Mouse (Mus musculus) intestine, embryonic 16.5 days (tissue): ENCODE measurements around the gene Pigf. TPM values are rescaled to one million over a fixed set of nuclear protein-coding genes. Genes with fewer than 3 reads are reported as not detected.

Experiments used
- ATAC-seq: fragments of 200-750 bp; cut with Nextera tagmentation; 2 replicates; pipeline ENCODE4 v1.8.0; 2017; ENCODE audit warnings: moderate TSS enrichment, moderate library complexity
- H3K27ac ChIP-seq: fragments of 300-500 bp; sonication (generic); 2 replicates; pipeline ENCODE4 v1.5.1; 2014; ENCODE audit warnings: mild to moderate bottlenecking, low read length
- H3K27me3 ChIP-seq: fragments of 300-500 bp; sonication (generic); replicated peaks from 2 replicates; pipeline ENCODE4 v1.6.1; 2014; ENCODE audit warnings: low read length, control low read depth, mixed read lengths; ENCODE audit not compliant: control insufficient read depth, insufficient read depth
- H3K36me3 ChIP-seq: fragments of 300-500 bp; sonication (generic); 2 replicates; pipeline ENCODE4 v1.6.1; 2014; ENCODE audit warnings: low read length, control low read depth; ENCODE audit not compliant: control insufficient read depth, insufficient read depth
- H3K4me1 ChIP-seq: fragments of 300-500 bp; sonication (generic); 2 replicates; pipeline ENCODE4 v1.6.1; 2014; ENCODE audit warnings: low read length, control low read depth, mixed read lengths; ENCODE audit not compliant: control insufficient read depth, insufficient read depth
- H3K4me2 ChIP-seq: fragments of 300-500 bp; sonication (generic); 2 replicates; pipeline ENCODE4 v1.6.1; 2014; ENCODE audit warnings: low read depth, low read length, control low read depth
- H3K4me3 ChIP-seq: fragments of 300-500 bp; sonication (generic); 2 replicates; pipeline ENCODE4 v1.5.1; 2014; ENCODE audit warnings: mild to moderate bottlenecking, low read length
- H3K9ac ChIP-seq: fragments of 300-500 bp; sonication (generic); 2 replicates; pipeline ENCODE4 v1.6.1; 2014; ENCODE audit warnings: low read depth, low read length
- H3K9me3 ChIP-seq: fragments of 300-500 bp; sonication (generic); 2 replicates; pipeline ENCODE4 v1.6.1; 2016; ENCODE audit warnings: low read length, control low read depth; ENCODE audit not compliant: control insufficient read depth
- WGBS: fragments of 180-500 bp; shearing (Covaris S2); extraction: QIAGEN DNeasy Blood & Tissue Kit; methylation state at CpG from one replicate; pipeline ENCODE4 v1.1.7; 2014; 5-methylcytosine and 5-hydroxymethylcytosine counted together
- polyA plus RNA-seq: library from polyadenylated mRNA; unstranded; fragments of >200 nt; fragmentation: Nextera tagmentation; extraction: Ambion mirVana; gene quantifications from 2 replicates; pipeline ENCODE4 v1.2.1, GENCODE M21; 2015

Gene Pigf
- polyA plus RNA-seq, 1 experiment from 2014 or later, result 56.1 TPM

DNA sequence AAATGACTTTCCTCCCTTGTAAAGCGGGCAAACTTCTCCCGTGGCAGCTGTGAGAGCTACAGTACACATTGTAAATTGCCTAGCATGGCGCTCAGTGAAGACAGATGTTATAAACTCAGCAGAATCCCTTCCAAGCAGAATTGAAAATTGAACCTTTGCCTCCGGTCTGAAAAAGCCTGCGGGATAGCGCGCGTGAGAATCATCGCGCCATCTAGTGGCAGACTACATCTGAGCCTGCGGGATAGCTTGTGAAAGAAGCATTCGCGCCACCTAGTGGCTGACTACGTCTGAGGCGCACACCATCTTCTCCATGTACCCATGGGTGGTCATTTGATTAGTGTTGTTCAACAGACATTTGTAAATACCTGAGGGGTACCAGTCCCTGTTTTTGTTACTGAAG lies 19.2 kb upstream of the Pigf start:
- Histone ChIP-seq H3K27me3 (no peaks in the 10 kb centered on the region), H3K36me3 (no peaks in the 10 kb centered on the region), H3K4me2 (no peak overlapping the region), H3K4me3 (no peak overlapping the region), H3K9me3 (no peaks in the 10 kb centered on the region), H3K27ac (no peak overlapping the region), H3K9ac (no peak overlapping the region), H3K4me1 (no peaks in the 10 kb centered on the region)
- ATAC-seq, result peak; percentile 73
- under 1% methylated on average over 15 of the region's 15 CpGs for WGBS

- Histone ChIP-seq H3K4me3 (no peak overlapping the region), H3K36me3 (no peaks in the 10 kb centered on the region), H3K9me3 (no peaks in the 10 kb centered on the region), H3K4me2 (no peak overlapping the region), H3K27ac (no peak overlapping the region), H3K27me3 (no peaks in the 10 kb centered on the region), H3K4me1 (0 out of 2 replicates have a peak, but pooled peaks cover 2% of the 10 kb centered on the region), H3K9ac (no peak overlapping the region)
- no peak for ATAC-seq
- 66% methylated on average over 19 of the region's 19 CpGs for WGBS
Observed at GRCm38 (mm10) chr17:87041739-87042138, 16.5 kb upstream of the Pigf start.

GRCm38 (mm10) chr17:87038496-87038895 lies 13.3 kb upstream of the Pigf start:
- 84% methylated on average over 5 of the region's 5 CpGs for WGBS

DNA sequence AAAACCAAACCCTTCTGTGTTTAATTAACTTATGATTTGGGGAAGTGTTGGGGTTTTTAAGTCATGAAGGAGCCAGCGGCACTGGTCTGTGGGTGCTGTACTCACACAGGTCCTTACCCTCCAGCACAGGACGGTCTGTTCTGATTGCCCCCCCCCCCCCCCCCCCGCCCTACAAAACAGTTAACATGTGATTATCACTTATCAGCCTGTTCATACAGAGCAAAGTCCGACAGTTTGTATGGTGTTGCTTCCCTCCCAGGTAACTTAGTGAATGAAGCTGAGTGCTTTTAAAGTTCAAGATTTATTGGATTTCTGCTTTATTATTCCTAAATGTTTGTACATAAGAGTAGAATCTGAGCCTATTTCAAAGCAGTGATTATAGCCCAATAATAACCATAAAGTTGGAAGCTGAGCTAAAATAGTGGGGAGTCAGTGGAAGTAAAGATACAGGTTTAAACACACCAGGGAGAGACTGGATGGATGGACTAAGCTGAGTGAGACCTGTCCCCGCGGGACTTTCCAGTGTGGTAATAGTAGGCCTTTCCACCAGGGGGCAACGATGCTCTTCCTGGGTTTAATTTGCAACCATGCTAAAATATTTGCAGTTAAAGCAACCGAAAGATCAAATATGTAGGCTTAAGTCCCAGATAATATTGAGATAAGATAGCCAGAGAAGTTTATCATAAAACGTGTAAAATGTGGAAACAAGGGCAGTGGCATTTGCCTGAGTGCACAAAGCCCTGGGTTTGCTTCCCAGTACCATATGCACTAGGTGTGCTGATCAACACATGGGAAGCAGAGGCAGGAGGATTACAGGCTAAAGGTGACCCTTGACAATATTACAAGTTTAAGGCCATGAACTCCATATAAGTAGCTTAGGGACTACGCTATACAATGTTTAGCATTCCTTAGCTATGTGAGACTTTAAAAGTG lies 11.2 kb upstream of the Pigf start:
- Histone ChIP-seq H3K27ac (no peak overlapping the region), H3K9ac (no peak overlapping the region), H3K9me3 (no peaks in the 10 kb centered on the region), H3K27me3 (no peaks in the 10 kb centered on the region), H3K4me1 (0 out of 2 replicates have a peak, but pooled peaks cover 7% of the 10 kb centered on the region), H3K36me3 (no peaks in the 10 kb centered on the region), H3K4me2 (no peak overlapping the region), H3K4me3 (no peak overlapping the region)
- ATAC-seq, result peak; percentile 88
- 48% methylated on average over 10 of the region's 10 CpGs for WGBS

More at GRCm38 (mm10) chr17:87038496-87038895, 13.3 kb upstream of the Pigf start:
- Histone ChIP-seq H3K9ac (no peak overlapping the region), H3K4me1 (0 out of 2 replicates have a peak, but pooled peaks cover 7% of the 10 kb centered on the region), H3K4me2 (no peak overlapping the region), H3K9me3 (no peaks in the 10 kb centered on the region), H3K4me3 (no peak overlapping the region), H3K27ac (no peak overlapping the region), H3K36me3 (no peaks in the 10 kb centered on the region), H3K27me3 (no peaks in the 10 kb centered on the region)
- ATAC-seq, result no peak

- peaks cover 4% of the 10 kb centered on the region; the same call in 1 of the 2 replicates for H3K4me1 ChIP-seq
- peaks cover 2% of the 10 kb centered on the region; the same call in 1 of the 2 replicates for H3K36me3 ChIP-seq
- WGBS, result under 1% methylated on average over 52 of the region's 55 CpGs
- peak overlapping the region; percentile 40 for H3K27ac ChIP-seq
- H3K9me3 ChIP-seq, result no peaks in the 10 kb centered on the region
- H3K9ac ChIP-seq, result peak overlapping the region; percentile 82
- peak overlapping the region; percentile 89 for H3K4me2 ChIP-seq
- ATAC-seq, result peak; percentile 84
- H3K27me3 ChIP-seq, result no peaks in the 10 kb centered on the region
- peak overlapping the region; percentile 91 for H3K4me3 ChIP-seq
Observed at GRCm38 (mm10) chr17:87024491-87025242, 539 bp downstream of the Pigf start.

- Histone ChIP-seq H3K4me1 (peaks cover 4% of the 10 kb centered on the region; the same call in 1 of the 2 replicates), H3K9me3 (no peaks in the 10 kb centered on the region), H3K27ac (peak overlapping the region; percentile 66), H3K36me3 (0 out of 2 replicates have a peak, but pooled peaks cover 2% of the 10 kb centered on the region), H3K9ac (no peak overlapping the region), H3K27me3 (no peaks in the 10 kb centered on the region), H3K4me2 (no peak overlapping the region), H3K4me3 (0 out of 2 replicates have a peak overlapping the region, but pooled peaks have one; percentile 9)
- WGBS, result 61% methylated on average over 5 of the region's 5 CpGs
- ATAC-seq, result peak; percentile 72
Observed at GRCm38 (mm10) chr17:87019692-87020091, 5.5 kb downstream of the Pigf start.

GRCm38 (mm10) chr17:87011301-87012019 lies 13.7 kb downstream of the Pigf start:
- Histone ChIP-seq H3K27me3 (no peaks in the 10 kb centered on the region), H3K4me3 (no peak overlapping the region), H3K4me1 (no peaks in the 10 kb centered on the region), H3K36me3 (peaks cover 7% of the 10 kb centered on the region; the same call in 1 of the 2 replicates), H3K27ac (no peak overlapping the region), H3K4me2 (no peak overlapping the region), H3K9me3 (no peaks in the 10 kb centered on the region), H3K9ac (no peak overlapping the region)
- WGBS, result 77% methylated on average over 13 of the region's 13 CpGs
- no peak for ATAC-seq

DNA sequence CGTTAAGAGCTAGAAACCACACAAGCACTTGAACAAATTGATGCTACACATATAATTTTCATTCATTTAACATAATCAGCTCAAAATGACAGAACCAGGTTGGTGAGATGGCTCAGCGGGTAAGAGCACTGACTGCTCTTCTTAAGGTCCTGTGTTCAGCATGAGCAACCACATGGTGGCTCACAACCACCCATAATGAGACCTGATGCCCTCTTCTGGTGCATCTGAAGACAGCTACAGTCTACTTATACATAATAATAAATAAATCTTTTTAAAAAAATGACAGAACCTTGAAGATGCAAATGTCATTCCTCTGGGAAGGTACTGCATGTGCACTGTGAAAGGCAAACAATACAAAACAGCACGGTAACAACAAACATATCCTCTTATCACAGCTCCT lies 16.3 kb downstream of the Pigf start:
- no peak for ATAC-seq
- Histone ChIP-seq H3K4me2 (no peak overlapping the region), H3K27me3 (no peaks in the 10 kb centered on the region), H3K27ac (no peak overlapping the region), H3K9me3 (no peaks in the 10 kb centered on the region), H3K4me3 (no peak overlapping the region), H3K9ac (no peak overlapping the region), H3K36me3 (peaks cover 8% of the 10 kb centered on the region; the same call in 1 of the 2 replicates), H3K4me1 (no peaks in the 10 kb centered on the region)
- 93% methylated on average over 3 of the region's 3 CpGs for WGBS
